ENCODE assay signal across 8 mouse cellular contexts in genomic region chr8:106136156-106137130, GRCm38 (mm10). TPM values are rescaled to one million over a fixed set of nuclear protein-coding genes. Genes with fewer than 3 reads are reported as not detected.
A peak's percentile ranks its signal among the peaks of the same experiment; 100 is the strongest.
DNase-seq lines count a peak whose midpoint lies in the region; ATAC-seq and TF ChIP-seq lines count a peak whose summit lies in the region.

Gene Esrp2, minus strand, starts transcription at chr8:106136974.

- no peaks in the 10 kb centered on the region for H3K36me3 ChIP-seq in forebrain, embryonic 15.5 days
- H3K36me3 ChIP-seq in intestine, postnatal 0 days (ENCODE audit: control insufficient read depth, insufficient read depth): peaks cover 23% of the 10 kb centered on the region
- H3K36me3 ChIP-seq in liver, postnatal 0 days (replicated peaks; ENCODE audit: insufficient read depth, low read length): peaks cover 21% of the 10 kb centered on the region
- peaks cover 15% of the 10 kb centered on the region for H3K36me3 ChIP-seq in neural tube, embryonic 13.5 days

- ATAC-seq in forebrain, embryonic 15.5 days (replicated peaks): no peak
- peak; percentile 76 for ATAC-seq in intestine, postnatal 0 days
- ATAC-seq in liver, postnatal 0 days: peak; percentile 59
- ATAC-seq in neural tube, embryonic 13.5 days (ENCODE audit: low read depth): peak; percentile 28; the same call in 1 of the 2 replicates

- H3K4me3 ChIP-seq in layer of hippocampus, adult 2 months: peak within 1 kb of the TSS; percentile 63
- H3K4me3 ChIP-seq in forebrain, embryonic 15.5 days: peak within 1 kb of the TSS; percentile 47
- peak within 1 kb of the TSS; percentile 54 for H3K4me3 ChIP-seq in intestine, postnatal 0 days (ENCODE audit: low read depth, low read length)
- H3K4me3 ChIP-seq in liver, postnatal 0 days (ENCODE audit: low read depth, low read length): peak within 1 kb of the TSS; percentile 69
- peak within 1 kb of the TSS; percentile 45 for H3K4me3 ChIP-seq in neural tube, embryonic 13.5 days

- H3K27ac ChIP-seq in layer of hippocampus, adult 2 months: peak within 1 kb of the TSS; percentile 52; the same call in 1 of the 2 replicates
- no peak within 1 kb of the TSS for H3K27ac ChIP-seq in forebrain, embryonic 15.5 days (replicated peaks)
- peak within 1 kb of the TSS; percentile 87 for H3K27ac ChIP-seq in intestine, postnatal 0 days (ENCODE audit: low read depth, low read length)
- H3K27ac ChIP-seq in liver, postnatal 0 days (ENCODE audit: low read depth): peak within 1 kb of the TSS; percentile 96
- H3K27ac ChIP-seq in neural tube, embryonic 13.5 days (replicated peaks): no peak within 1 kb of the TSS

- peaks cover 34% of the 10 kb centered on the region for H3K4me1 ChIP-seq in forebrain, embryonic 15.5 days
- H3K4me1 ChIP-seq in intestine, postnatal 0 days (replicated peaks; ENCODE audit: control insufficient read depth, insufficient read depth, low read length): 0 out of 2 replicates have a peak, but pooled peaks cover 3% of the 10 kb centered on the region
- H3K4me1 ChIP-seq in liver, postnatal 0 days (ENCODE audit: insufficient read depth): peaks cover 13% of the 10 kb centered on the region
- peaks cover 30% of the 10 kb centered on the region for H3K4me1 ChIP-seq in neural tube, embryonic 13.5 days (replicated peaks)

- 0 out of 2 replicates have a peak, but pooled peaks have one; percentile 42 for TF ChIP-seq EP300 in liver, postnatal 0 days (IDR thresholded peaks at IDR 0.05; ENCODE audit: low read depth)

- TF ChIP-seq CTCF in layer of hippocampus, adult 2 months (conservative IDR thresholded peaks at IDR 0.05): no peak
- peak; percentile 35 for TF ChIP-seq CTCF in intestine, postnatal 0 days (IDR thresholded peaks at IDR 0.05; ENCODE audit: low read depth)
- TF ChIP-seq CTCF in liver, postnatal 0 days (IDR thresholded peaks at IDR 0.05; ENCODE audit: low read depth): no peak

- peak within 1 kb of the TSS; percentile 48 for H3K9ac ChIP-seq in forebrain, embryonic 15.5 days (replicated peaks)
- peak within 1 kb of the TSS; percentile 58 for H3K9ac ChIP-seq in intestine, postnatal 0 days (ENCODE audit: low read depth, low read length)
- peak within 1 kb of the TSS; percentile 86 for H3K9ac ChIP-seq in liver, postnatal 0 days (replicated peaks)
- peak within 1 kb of the TSS; percentile 62 for H3K9ac ChIP-seq in neural tube, embryonic 13.5 days

- DNase-seq in layer of hippocampus, adult 2 months (ENCODE audit: low spot score in 2 of 2): no peak
- no peak for DNase-seq in layer of hippocampus, postnatal 25 days (ENCODE audit: extremely low spot score in 1 of 2, low spot score in 1 of 2)
- DNase-seq in liver, postnatal 0 days: peak; percentile 83
- DNase-seq in yolk sac, embryonic 10.5 days (ENCODE audit: low spot score): peak; percentile 91
- no peak for DNase-seq in left cerebral cortex, adult 9 months (ENCODE audit: low spot score in 2 of 2)

- H3K4me2 ChIP-seq in forebrain, embryonic 15.5 days (replicated peaks): peak within 1 kb of the TSS; percentile 82
- peak within 1 kb of the TSS; percentile 82 for H3K4me2 ChIP-seq in intestine, postnatal 0 days (replicated peaks; ENCODE audit: low read depth)
- peak within 1 kb of the TSS; percentile 82 for H3K4me2 ChIP-seq in liver, postnatal 0 days (ENCODE audit: low read depth, low read length)
- H3K4me2 ChIP-seq in neural tube, embryonic 13.5 days: peak within 1 kb of the TSS; percentile 75

- peaks cover 57% of the 10 kb centered on the region for H3K27me3 ChIP-seq in forebrain, embryonic 15.5 days
- 0 out of 2 replicates have a peak, but pooled peaks cover 3% of the 10 kb centered on the region for H3K27me3 ChIP-seq in intestine, postnatal 0 days (replicated peaks; ENCODE audit: control insufficient read depth, insufficient read depth, low read length)
- peaks cover 41% of the 10 kb centered on the region for H3K27me3 ChIP-seq in liver, postnatal 0 days (ENCODE audit: insufficient read depth, low read length)
- H3K27me3 ChIP-seq in neural tube, embryonic 13.5 days: peaks cover 83% of the 10 kb centered on the region

- WGBS in forebrain, embryonic 15.5 days: under 1% methylated on average over 86 of the region's 86 CpGs
- under 1% methylated on average over 85 of the region's 86 CpGs for WGBS in intestine, postnatal 0 days
- 1% methylated on average over 65 of the region's 86 CpGs for WGBS in liver, postnatal 0 days (ENCODE audit: insufficient replicate concordance)
- WGBS in neural tube, embryonic 13.5 days: 1% methylated on average over 86 of the region's 86 CpGs

- no peaks in the 10 kb centered on the region for H3K9me3 ChIP-seq in forebrain, embryonic 15.5 days
- no peaks in the 10 kb centered on the region for H3K9me3 ChIP-seq in intestine, postnatal 0 days (ENCODE audit: control insufficient read depth)
- no peaks in the 10 kb centered on the region for H3K9me3 ChIP-seq in liver, postnatal 0 days (ENCODE audit: low read length)
- no peaks in the 10 kb centered on the region for H3K9me3 ChIP-seq in neural tube, embryonic 13.5 days

RNA-seq across cellular contexts. Expression of gene Esrp2, which starts in this region (rescaled TPM):
- total RNA-seq in layer of hippocampus, adult 2 months (2021): under 1 TPM; 0.39 to 0.67 TPM
- under 1 TPM in 1 of 2 experiments, not detected in 1; 0.07 TPM for total RNA-seq in layer of hippocampus, postnatal 25 days (2021)
- 0.06 and 0.23 TPM in 2 replicates for polyA plus RNA-seq in forebrain, embryonic 15.5 days (2015; fragmentation: Nextera tagmentation; extraction: Ambion mirVana)
- polyA plus RNA-seq in intestine, postnatal 0 days (2015; fragmentation: Nextera tagmentation; extraction: Ambion mirVana): 9.2 and 11.0 TPM in 2 replicates
- polyA plus RNA-seq in liver, postnatal 0 days (2015; fragmentation: Nextera tagmentation; extraction: Ambion mirVana): 24.0 and 26.7 TPM in 2 replicates
- polyA plus RNA-seq in neural tube, embryonic 13.5 days (2015; fragmentation: Nextera tagmentation; extraction: Ambion mirVana): 0.34 and 1.3 TPM in 2 replicates

Comparison
In these comparisons a context has a peak if more than half of its experiments do, and no peak if none do; other contexts are left out.
1. DNase-seq: peak in liver, postnatal 0 days (single experiment) and yolk sac, embryonic 10.5 days (single experiment); none in layer of hippocampus, adult 2 months (0 of 2), layer of hippocampus, postnatal 25 days (0 of 2) and left cerebral cortex, adult 9 months (0 of 2).
2. H3K27ac ChIP-seq: peak in layer of hippocampus, adult 2 months (single experiment), intestine, postnatal 0 days (single experiment) and liver, postnatal 0 days (single experiment); none in forebrain, embryonic 15.5 days (single experiment) and neural tube, embryonic 13.5 days (single experiment).
3. Peak in every context shown above with its lines, with median percentiles within 50 percentile points of each other: H3K4me3 ChIP-seq, H3K4me2 ChIP-seq and H3K9ac ChIP-seq.